Mouse (Mus musculus) layer of hippocampus, adult 18-20 months (tissue): ENCODE measurements around the gene Nt5m. TPM values are rescaled to one million over a fixed set of nuclear protein-coding genes. Genes with fewer than 3 reads are reported as not detected.
"Not testable (repeated sequence)": the region's sequence is repeated elsewhere in the genome, so short reads cannot be mapped to it uniquely, and the experiment has no call there.

Source experiments
- DNase-seq, 2 experiments: peaks; one replicate each; pipeline ENCODE4 v3.0.0; 2022; ENCODE audit warnings: low spot score in 2 of 2
- long read RNA-seq: library from polyadenylated mRNA; stranded (forward); transcript quantifications from one replicate; pipeline ENCODE4 v2.0.0, GENCODE M21; 2021
- total RNA-seq, 2 experiments: library from RNA; stranded (reverse); gene quantifications; 2 replicates each; pipeline ENCODE4 v1.2.3; 2021

The Nt5m gene
- 10 to 100 TPM; 55.6 to 56.0 TPM for total RNA-seq
- long read RNA-seq, transcript Nt5m-203 (5 exons, 1,316 nt): minor isoform, 9 of 62 reads
- long read RNA-seq, transcript Nt5m-201 (5 exons, 1,306 nt): major isoform, 43 of 62 reads
- long read RNA-seq, partial matches to known transcripts: 3 of 62 reads
- long read RNA-seq, other reads (novel, unspliced or antisense): 5 of 62 reads

DNA sequence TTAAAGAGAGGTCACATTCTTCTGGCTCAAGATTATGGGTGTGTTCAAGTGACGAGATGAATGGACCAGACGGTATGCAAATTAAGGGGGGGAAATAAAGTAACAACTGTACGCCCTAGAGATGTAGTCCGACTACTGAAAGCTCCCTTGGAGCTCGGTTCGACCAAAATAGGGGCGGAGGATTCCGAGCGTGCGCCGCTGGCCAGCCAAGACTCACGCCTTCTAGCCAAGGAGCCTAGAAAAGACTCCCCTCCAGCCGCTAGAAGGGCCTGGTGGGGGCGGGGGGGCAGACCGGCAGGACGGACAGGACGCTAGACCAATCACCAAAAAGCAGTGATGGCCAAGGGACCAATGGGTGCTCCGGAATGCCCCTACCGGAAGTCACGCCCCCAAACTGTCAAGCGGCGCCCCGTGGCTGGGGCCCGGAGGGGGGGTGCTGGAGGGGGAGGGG, at the start of gene Nt5m:
TSS of gene Nt5m (plus strand) at position 440 of the 451 bp plus-strand sequence.
- DNase-seq: peak; percentile 92 to 96

DNA sequence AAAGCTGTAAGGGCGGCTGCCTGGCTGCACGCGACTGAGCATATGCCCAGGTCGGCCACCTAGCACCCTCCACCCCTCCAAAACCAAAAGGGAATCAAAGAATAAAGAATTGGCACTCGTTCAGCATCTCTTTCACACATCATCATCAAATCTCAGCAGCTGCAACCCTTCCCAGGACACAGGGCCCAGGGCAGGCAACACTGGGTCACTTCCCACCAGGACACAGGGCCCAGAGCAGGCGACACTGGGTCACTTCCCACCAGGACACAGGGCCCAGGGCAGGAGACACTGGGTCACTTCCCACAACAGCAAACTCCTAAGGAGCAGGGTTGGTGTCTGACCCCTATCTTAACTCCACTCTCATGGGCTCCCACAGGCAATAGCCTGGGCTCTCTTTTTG, 45.9 kb upstream of the Nt5m start:
- no peak for DNase-seq

DNA sequence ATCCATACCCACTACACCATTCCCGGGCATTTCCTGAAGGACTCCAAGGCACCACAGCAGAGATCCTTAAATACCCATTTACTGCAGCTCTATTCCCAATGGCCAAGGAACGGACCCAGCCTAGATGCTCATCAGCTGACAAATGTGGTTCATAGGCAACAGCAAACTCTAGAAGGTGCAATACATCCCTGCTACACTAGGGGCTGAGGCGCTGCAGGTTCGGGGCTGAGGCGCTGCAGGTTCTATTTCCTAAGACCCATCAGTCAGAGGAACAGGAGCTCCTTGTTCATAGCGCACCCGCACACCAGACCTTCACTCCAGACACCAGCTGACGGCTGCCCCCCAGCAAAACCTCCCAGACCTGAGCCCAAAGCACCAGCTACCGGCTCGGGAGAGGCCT, 38.8 kb upstream of the Nt5m start:
- DNase-seq: no peak

DNA sequence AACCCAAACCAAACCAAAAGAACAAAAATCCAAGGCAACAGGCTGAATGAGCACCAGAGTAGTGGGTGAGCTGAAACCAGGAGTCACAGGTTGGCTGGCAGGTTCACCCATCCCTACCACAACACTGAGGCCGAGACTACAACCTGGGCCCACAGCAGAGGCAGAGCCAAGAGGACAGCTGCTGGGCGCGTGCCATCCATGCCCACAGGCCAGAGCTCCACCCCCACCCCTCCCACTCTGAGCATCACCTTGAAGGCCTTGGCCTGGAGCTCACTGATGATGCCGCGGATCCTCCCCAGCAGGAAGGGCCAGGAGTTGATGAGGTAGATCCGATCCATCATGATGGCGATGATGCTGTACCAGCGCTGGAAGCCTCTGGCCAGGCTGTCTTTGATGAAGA, 37.4 kb upstream of the Nt5m start:
- DNase-seq: no peak

DNA sequence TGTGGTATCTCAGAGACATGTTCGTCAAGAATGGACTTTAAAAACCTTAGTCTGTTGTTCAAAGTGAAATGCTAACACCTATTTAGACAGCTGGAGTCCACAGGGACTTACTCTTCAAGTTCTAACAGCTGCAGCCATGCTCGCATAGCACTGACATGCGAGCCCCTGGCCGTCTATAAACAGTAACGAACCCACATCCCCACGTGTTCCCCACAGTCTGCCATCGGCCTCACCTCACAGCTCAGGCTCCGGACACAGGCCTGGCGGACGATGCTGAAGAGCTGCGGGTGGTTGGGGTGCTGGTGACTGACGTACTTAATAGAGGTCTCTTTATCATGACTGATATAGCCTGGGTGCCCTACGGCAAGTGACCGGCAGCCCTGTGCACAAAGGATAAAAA, 35.7 kb upstream of the Nt5m start:
- DNase-seq: no peak

DNA sequence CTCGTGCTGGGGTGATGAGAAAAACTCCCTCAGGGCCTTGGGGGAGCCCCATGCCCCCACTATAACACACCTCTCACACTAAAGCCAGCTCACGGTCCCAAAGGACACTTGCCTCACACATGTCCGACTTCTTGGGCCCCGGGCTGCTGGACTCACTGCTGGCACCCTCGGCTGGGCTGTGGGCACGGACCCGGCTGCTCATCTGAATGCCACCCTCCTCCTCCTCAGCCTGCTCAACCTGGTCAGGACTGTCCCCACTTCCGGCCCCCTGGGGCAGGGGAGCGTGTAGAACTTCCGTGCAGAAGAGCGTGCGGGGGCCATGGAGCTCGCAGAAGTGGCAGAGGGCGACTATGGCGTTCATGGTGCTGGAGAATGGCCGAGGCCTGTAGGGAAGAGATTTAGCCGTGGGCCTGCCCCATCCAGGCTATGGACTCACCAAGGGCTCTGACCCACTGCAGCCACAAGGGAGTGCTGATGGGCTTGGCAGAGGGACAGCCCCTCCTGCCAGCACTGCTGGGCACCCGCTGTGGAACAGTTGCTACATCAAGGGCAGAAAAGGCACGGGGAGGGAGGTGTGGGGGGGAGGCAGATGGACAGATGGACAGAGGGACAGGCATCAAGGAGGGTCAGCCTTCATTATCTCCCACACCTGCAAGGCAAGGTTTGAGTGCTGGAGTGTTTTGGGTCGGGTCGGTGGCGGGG, 34.7 kb upstream of the Nt5m start:
- DNase-seq: no peak

DNA sequence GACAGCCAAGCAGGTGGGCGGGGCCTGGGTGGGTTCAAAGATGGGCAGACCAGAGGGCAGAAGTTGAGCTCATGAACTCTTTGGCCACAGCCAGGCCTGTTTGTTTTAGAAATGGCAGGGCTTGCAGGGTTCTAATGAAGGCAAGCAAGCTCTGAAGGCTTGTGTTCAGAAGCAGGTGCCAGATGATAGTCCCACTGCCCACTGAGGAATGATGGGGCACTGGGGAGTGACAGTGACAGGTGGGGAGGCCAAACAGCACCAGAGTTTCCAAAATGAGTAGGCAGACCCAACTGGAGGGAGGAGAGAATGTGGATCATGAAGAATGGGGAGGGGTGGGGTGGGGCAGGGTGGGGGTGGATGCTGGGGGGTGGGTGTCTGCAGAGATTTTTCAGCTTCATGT, 34.0 kb upstream of the Nt5m start:
- no peak for DNase-seq

DNA sequence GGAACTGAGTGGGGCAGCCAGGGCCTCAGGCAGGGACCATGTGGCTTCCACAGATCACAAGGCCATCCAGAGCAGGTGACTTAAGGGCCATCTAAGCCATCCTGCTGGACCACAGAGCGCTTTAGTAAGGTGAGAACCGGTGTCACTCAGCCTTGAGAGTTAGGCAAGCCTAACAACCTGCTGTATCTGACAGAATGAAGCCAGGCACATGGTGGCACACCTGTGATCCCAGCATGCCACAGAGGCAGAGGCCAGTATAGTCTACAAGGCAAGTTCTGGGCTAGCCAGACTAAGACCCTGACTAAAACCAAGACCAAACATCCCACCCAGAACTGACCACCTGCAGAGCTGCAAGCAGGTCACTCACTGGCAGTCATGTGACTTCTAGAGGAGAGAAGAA, 33.6 kb upstream of the Nt5m start:
- no peak for DNase-seq

DNA sequence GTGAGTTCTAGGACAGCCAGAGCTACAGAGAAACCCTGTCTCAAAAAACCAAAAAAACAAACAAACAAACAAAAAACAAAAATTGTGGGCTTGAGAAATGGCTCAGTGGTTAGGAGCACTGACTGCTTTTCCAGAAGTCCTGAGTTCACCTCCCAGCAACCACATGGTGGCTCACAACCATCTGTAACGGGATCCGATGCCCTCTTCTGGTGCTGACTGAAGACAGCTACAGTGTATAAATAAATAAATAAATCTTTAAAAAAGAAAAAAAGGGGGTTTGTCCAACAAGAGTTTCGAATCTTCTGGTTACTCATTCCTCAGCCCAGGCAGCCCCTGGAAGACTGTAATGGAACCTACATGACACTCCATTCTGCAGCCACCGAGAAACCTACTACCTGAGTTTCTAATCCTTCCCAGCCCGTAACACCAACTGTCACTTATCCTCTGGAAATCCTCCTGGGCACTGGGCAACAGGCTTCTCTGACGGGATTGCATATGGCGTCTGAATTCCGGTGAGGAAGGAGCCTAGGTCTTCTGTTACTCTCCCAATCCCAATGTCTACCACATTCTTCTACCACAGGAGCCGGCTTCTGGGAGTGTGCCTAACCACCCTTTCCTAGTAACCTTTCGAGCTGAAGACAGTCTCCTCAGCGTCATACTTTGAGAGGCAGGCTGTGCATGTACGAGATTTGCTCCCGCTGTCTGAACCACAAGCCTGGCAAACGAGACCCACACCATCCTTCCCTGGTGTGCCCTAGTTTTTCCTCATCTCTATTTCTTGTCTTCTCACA, 30.9 kb upstream of the Nt5m start:
- no peak for DNase-seq

DNA sequence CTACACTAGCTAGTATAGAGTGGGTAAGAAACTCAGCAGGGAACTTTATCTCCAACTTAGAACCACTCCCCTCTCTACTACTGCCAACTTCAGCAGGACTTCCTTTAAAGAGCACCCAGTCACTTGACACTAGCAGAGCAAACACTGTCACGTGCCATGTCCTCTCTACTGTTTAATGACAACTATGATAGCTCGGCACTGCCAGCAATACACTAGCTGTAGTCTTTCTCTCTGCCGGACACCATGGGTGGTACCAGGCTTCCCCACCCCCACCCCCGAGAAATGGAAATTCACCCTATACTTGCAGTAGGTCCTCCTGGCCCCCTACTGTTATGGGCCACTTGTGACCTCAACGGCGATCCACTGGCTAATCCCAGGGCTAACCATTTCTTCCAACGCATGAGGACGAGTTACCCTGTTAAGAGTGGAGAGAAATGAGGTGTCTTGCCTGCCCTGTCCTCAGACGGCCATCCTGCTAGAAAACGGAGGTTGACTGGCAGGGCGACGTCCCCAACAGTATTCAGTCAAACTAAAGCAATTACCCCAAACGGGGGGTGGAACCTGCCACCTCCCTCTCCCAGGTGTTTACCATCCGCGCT, 30.1 kb upstream of the Nt5m start:
- DNase-seq: no peak

DNA sequence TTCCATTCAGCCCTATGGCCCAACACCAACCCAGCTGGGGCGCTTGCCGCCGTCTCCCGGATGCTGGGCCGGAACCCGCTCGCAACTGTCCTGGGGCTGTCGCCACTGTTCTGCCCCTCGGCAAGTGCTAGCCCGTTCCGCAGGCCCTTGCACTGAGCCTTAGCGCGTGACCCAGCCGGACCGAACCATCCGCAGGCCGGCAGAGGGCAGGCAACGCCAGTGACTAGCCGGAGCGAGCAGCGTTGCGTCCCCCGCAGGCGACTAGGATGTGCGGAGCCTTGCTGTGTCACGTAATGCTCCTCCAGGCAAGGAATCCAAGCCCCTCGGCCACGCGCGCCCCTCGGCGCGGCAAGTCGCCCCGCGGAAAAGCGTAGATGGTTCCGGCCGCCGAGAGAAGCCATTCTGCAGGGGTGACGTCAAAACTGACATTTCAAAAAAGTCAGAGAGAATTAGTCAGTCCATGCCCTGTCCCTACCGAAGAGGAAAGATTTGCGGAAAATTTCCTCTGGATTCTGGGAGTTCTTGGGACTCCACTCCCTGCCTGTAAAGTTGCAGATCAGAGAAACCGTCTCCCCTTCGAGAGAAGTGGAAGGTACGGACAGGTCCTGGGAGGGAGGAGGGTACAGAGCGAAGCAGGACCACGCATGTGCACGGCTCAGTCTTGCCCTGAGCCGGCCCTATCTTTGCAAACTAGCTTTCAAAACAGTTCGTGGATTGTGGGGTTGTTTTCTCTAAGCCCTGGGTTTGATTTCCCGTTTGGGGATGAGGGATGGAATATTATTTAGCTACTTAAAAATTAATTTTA, 29.4 kb upstream of the Nt5m start, which contains the start of gene Flcn:
TSS of gene Flcn (minus strand) at position 347 of the 805 bp plus-strand sequence.
- DNase-seq: peak; percentile 80 to 88

DNA sequence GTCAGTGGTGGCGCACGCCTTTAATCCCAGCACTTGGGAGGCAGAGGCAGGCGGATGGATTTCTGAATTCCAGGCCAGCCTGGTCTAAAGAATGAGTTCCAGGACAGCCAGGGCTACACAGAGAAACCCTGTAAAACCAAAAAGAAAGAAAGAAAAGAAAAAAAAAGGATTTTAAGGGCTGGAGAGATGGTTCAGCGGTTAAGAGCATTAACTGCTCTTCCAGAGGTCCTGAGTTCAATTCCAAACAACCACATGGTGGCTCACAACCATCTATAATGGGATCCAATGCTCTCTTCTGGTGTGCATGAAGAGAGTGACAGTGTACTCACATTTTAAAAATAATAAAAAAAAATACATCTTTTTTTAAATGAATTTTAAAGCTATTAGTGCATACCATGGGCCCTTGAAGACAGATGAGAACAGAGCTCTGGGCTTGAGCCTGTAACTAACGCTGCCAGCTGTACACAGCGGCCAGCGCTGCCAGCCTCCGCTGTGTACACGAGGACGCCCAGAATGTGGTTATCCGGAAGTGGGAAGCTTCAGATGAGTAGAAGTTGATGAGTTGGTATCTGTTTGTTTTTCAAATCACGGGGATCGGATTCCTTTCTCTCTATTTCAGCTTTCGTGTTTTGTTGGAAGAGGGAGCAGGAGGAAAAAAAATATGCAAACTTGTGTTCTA, 28.6 kb upstream of the Nt5m start:
- DNase-seq: no peak

DNA sequence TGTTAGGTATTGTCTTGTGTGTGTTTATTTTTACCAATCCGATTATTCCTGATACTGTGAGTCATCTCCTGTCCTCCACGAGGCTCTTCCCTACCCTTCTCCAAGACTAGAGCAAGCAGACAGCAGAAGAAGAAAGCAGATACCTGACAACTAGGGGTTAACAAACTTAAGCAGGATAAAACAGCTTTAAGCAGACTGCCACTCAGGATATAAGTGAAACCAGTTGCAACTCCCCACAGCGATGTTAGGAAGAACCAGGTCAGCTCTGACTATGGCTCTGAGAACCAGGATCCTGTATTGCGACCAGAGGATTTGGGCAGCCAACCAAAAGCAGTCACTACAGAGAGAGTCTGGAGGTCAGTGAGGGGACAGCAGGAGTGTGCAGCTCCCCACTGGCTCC, 28.0 kb upstream of the Nt5m start:
- DNase-seq: no peak

DNA sequence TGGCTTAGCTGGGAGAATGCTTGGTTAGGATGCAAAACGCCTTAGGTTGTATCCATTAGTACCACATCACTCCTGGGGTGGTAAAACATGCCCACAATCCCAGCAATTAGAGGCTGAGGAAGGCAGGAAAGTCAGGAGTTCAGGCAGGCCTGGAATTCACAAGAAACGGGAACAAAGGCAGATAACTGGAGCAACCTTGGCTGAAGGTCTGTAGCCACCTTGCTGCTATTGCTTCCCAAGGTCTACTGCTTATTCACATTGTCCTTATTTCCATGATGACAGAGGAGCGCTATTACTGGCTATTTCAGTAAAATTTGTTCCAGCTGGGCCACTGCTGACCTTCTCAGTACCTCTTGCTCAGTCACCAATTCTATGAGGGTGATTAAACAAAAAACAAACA, 26.0 kb upstream of the Nt5m start:
- DNase-seq: no peak

DNA sequence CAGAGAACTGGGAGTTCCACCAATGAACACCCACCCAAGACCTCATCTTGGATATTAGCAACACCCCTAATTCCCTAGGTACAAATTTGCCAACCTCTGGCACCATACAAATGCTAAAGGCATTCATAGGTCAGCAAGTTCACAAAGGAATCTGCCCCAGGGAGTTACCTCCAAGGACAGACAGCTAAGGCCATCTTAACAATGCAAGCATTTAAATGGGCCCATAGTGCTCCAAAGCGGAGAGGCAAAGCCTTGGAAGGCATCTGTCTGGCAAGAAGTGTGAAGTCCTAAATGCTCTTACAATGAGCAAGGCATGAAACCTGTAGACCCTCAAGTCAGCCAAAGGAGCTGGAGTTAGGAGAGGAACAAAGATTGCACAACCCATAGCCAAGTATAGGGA, 24.9 kb upstream of the Nt5m start:
- DNase-seq: no peak

DNA sequence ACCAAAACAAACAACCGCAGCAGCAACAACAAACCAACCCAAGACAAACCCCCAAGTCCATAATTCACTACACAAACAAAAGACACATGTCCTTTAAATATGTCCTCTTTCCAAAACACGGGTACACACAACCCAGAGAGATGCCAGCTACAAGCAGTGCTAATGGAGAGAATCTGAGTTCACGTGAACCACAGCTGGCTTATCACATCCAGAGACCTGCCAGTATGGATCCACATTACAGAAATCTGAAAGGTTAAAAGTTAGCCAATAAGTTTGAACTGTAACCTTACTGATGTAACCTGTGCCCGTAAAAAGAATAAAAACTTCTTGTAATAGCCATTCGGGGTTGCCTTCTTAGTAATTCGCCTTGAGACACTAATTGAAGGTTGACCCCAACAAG, 24.3 kb upstream of the Nt5m start:
- DNase-seq: no peak

DNA sequence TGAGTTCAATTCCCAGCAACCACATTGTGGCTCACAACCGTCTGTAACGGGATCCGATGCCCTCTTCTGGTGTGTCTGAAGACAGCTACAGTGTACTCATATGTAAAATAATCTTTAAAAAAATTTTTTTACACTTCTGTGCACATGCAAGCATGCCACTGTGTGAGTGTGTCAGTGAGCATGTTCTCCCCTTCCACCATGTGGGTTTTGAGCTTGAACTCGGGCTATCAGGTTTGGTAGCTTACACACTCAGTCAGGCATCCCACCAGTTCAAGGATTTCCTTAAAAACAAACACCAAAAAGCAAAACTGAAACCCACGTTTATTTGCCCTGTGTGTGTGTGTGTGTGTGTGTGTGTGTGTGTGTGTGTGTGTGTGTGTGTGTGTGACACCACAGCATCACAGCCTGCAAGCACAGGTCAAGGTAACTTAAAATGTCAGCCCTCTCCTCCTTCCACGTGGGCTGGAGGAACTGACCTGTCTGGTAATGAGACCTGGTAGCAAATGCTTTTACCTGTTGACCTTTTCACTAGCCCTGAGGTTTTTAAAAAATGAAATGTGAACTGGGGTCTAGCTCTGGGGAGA, 23.7 kb upstream of the Nt5m start:
- DNase-seq: no peak

DNA sequence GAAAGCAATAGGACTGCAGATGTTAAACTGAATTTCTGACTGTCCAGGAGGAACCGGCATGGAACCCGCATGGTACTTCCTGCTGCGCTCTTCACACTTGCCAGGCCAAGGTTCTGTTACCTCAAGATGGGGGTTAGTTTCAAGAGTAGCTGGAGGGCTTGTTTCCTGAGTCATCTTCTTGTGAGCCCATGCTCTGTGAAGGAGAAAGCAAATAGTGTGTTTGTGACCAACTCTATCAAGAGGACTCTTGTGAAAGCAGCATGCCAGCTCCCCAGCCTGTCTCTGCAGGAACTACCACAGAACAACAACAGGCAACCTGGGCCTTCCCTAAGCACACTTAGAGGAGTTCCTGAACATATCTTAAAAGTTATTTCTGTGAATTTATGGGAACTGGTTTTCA, 21.3 kb upstream of the Nt5m start:
- no peak for DNase-seq

DNA sequence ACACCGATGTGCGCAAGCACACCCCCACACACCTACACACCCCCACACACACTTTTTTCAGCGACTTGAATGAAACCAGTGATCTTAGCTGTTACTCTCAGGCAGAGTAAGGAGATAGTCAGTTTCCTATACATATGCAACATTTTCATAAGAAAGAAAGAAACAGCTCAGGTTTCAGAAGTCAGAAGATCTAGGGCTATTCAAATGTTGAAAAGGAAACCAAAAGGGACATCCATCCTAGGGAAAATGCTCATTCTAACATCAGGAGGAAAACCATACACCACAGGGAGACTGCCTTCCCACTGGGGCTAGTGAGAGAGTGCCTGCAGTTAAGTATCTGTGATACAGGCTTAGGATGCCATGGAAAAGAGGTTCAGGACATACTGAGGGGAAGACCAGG, 17.6 kb upstream of the Nt5m start:
- no peak for DNase-seq

DNA sequence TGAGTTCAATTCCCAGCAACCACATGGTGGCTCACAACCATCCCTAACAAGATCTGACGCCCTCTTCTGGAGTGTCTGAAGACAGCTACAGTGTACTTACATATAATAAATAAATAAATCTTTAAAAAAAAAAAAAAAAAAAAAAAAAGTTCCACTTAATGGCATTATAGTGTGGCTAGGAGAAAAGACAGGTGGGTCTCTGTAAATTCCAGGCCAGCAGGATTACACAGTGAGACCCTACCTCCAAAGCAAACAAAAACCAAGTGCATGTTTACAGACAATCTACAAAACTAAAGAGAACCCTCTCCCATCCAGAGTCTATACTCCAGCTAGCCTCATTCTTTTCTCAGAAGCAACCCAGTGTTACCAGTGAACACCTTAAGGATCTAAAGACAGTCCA, 1.5 kb upstream of the Nt5m start:
- DNase-seq: not testable (repeated sequence)
